Mouse (Mus musculus): Measurements from ENCODE around the gene Cyp1a1.

DNA sequence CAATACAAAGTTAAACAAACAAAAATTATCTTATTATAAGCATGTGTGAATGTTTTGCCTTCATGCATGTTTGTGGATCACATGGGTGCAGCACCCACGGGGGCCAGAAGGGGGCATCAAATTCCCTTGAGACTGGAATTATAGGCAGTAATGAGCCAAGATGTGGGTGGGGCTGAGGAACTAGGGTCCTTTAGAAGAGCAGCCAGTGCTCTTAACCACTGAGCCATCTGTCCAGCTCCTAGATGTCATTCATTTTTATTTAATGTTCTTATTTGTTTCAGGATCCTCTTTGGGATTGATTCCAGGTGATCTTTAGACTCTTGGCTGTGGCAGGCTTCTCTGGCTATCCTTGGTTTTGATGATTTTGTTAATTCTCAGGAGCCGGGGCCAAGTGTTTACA, 430 bp downstream of the Cyp1a1 start:
- no peak for TF ChIP-seq POLR2A (IDR thresholded peaks at IDR 0.05; ENCODE audit: low read depth, low read length)
- TF ChIP-seq CTCF (IDR thresholded peaks at IDR 0.05; ENCODE audit: borderline replicate concordance, insufficient read depth, low read length), result no peak

Measured in embryonic fibroblast, embryonic 13.5 days (primary cell).